Mouse (Mus musculus) liver, embryonic 14.5 days (tissue): ENCODE results near the gene Selplg. TPM values are rescaled to one million over a fixed set of nuclear protein-coding genes. Genes with fewer than 3 reads are reported as not detected.

Experiments
- ATAC-seq: fragments of 200-750 bp; cut with Nextera tagmentation; 2 replicates; pipeline ENCODE4 v1.8.0; 2017; ENCODE audit warnings: moderate number of reproducible peaks, mild to moderate bottlenecking, moderate library complexity; ENCODE audit not compliant: insufficient read depth
- DNase-seq, 3 experiments: peaks; one replicate each; pipeline ENCODE4 v3.0.0-alpha.2; 2012 to 2013; ENCODE audit warnings: low read depth in 3 of 3, low spot score in 3 of 3
- H3K27ac ChIP-seq: fragments of 300-500 bp; sonication (generic); 2 replicates; pipeline ENCODE4 v1.5.1; 2014; ENCODE audit warnings: moderate library complexity, mild to moderate bottlenecking, control low read depth, inconsistent platforms
- H3K27me3 ChIP-seq: fragments of 300-500 bp; sonication (generic); 2 replicates; pipeline ENCODE4 v1.6.1; 2014; ENCODE audit warnings: mild to moderate bottlenecking, low read length, moderate library complexity; ENCODE audit not compliant: control insufficient read depth, insufficient read depth
- H3K36me3 ChIP-seq: fragments of 300-500 bp; sonication (generic); replicated peaks from 2 replicates; pipeline ENCODE4 v1.6.1; 2014; ENCODE audit warnings: low read depth; ENCODE audit not compliant: control insufficient read depth, insufficient read depth
- H3K4me1 ChIP-seq, 2 experiments: fragments of 200-500 bp in 1 of 2; fragments of 300-500 bp in 1 of 2; sonication (generic) in 1 of 2; replicated peaks; 2 replicates each; pipeline ENCODE4 v1.6.1; 2012 to 2014; ENCODE audit warnings: antibody characterized with exemption in 1 of 2, inconsistent platforms in 1 of 2, low read length in 1 of 2; ENCODE audit not compliant: control insufficient read depth in 2 of 2, insufficient read depth in 2 of 2
- H3K4me2 ChIP-seq: fragments of 300-500 bp; sonication (generic); 2 replicates; pipeline ENCODE4 v1.6.1; 2014; ENCODE audit warnings: low read depth, mild to moderate bottlenecking, control low read depth, moderate library complexity
- H3K4me3 ChIP-seq, 2 experiments: fragments of 200-500 bp in 1 of 2; fragments of 300-500 bp in 1 of 2; sonication (generic) in 1 of 2; 2 replicates each; pipeline ENCODE4 v1.5.1; 2012 to 2014; ENCODE audit warnings: low read depth in 2 of 2, low read length in 2 of 2, mild to moderate bottlenecking in 2 of 2, control low read depth in 1 of 2, inconsistent platforms in 1 of 2, moderate library complexity in 1 of 2; ENCODE audit not compliant: insufficient read depth in 1 of 2
- H3K9ac ChIP-seq: fragments of 300-500 bp; sonication (generic); replicated peaks from 2 replicates; pipeline ENCODE4 v1.6.1; 2014; ENCODE audit warnings: mild to moderate bottlenecking, control low read depth, moderate library complexity
- H3K9me3 ChIP-seq: fragments of 300-500 bp; sonication (generic); 2 replicates; pipeline ENCODE4 v1.6.1; 2016; ENCODE audit warnings: low read length, mixed read lengths; ENCODE audit not compliant: control insufficient read depth
- CTCF ChIP-seq: IDR thresholded peaks from 2 replicates; pipeline ENCODE4 v1.5.1; 2016; ENCODE audit warnings: antibody characterized with exemption, low read depth, control low read depth
- EP300 ChIP-seq: IDR thresholded peaks from 2 replicates; pipeline ENCODE4 v1.6.1; 2016; ENCODE audit warnings: antibody characterized with exemption, low read depth
- WGBS: fragments of 180-500 bp; shearing (Covaris S2); extraction: QIAGEN DNeasy Blood & Tissue Kit; methylation state at CpG from one replicate; pipeline ENCODE4 v1.1.7; 2014; ENCODE audit not compliant: insufficient replicate concordance; 5-methylcytosine and 5-hydroxymethylcytosine counted together
- polyA plus RNA-seq, 2 experiments: library from polyadenylated mRNA; depleted of rRNA in 1 of 2; stranded (reverse) in 1 of 2; unstranded in 1 of 2; fragments of >200 nt; fragmentation: Nextera tagmentation in 1 of 2; extraction: Ambion mirVana in 1 of 2; gene quantifications; 2 replicates each; pipeline versions ENCODE4 v1.2.1 to v1.2.3; 2012 to 2014

Selplg gene
- polyA plus RNA-seq, 2 experiments, result 8.8 to 12.5 TPM

- Histone ChIP-seq H3K4me2 (no peak overlapping the region), H3K27ac (no peak overlapping the region), H3K4me3 (no peak overlapping the region), H3K27me3 (no peaks in the 10 kb centered on the region), H3K36me3 (no peaks in the 10 kb centered on the region), H3K9ac (no peak overlapping the region), H3K9me3 (no peaks in the 10 kb centered on the region), H3K4me1 (peaks cover 0 to 2% of the 10 kb centered on the region in 2 experiments; a peak in 1 of 4 replicates)
- WGBS, result 42% methylated on average over 10 of the region's 10 CpGs
- no peak for DNase-seq
- TF ChIP-seq CTCF (no peak), EP300 (no peak)
- no peak for ATAC-seq
Measured at GRCm38 (mm10) chr5:113836961-113837360, 4.5 kb upstream of the Selplg start.

GRCm38 (mm10) chr5:113833316-113833947 lies 988 bp upstream of the Selplg start:
- no peaks in the 10 kb centered on the region for H3K36me3 ChIP-seq
- H3K9ac ChIP-seq, result no peak overlapping the region
- no peak overlapping the region for H3K4me3 ChIP-seq
- ATAC-seq (no peak), DNase-seq (no peak)
- peaks cover 3 to 12% of the 10 kb centered on the region in 2 experiments; a peak in 3 of 4 replicates for H3K4me1 ChIP-seq
- no peaks in the 10 kb centered on the region for H3K27me3 ChIP-seq
- H3K9me3 ChIP-seq, result no peaks in the 10 kb centered on the region
- no peak for TF ChIP-seq EP300
- TF ChIP-seq CTCF, result no peak
- H3K27ac ChIP-seq, result no peak overlapping the region
- H3K4me2 ChIP-seq, result no peak overlapping the region
- 40% methylated on average over 16 of the region's 16 CpGs for WGBS

GRCm38 (mm10) chr5:113831741-113832140 lies 703 bp downstream of the Selplg start:
- WGBS, result 64% methylated on average over 3 of the region's 3 CpGs
- Histone ChIP-seq H3K27ac (no peak overlapping the region), H3K27me3 (no peaks in the 10 kb centered on the region), H3K4me1 (peaks cover 3 to 16% of the 10 kb centered on the region in 2 experiments; a peak in 3 of 4 replicates), H3K9me3 (no peaks in the 10 kb centered on the region), H3K36me3 (no peaks in the 10 kb centered on the region), H3K4me2 (no peak overlapping the region), H3K4me3 (no peak overlapping the region), H3K9ac (no peak overlapping the region)
- DNase-seq (no peak), ATAC-seq (no peak)
- TF ChIP-seq EP300 (no peak), CTCF (no peak)

GRCm38 (mm10) chr5:113830796-113831195 lies 1.6 kb downstream of the Selplg start:
- no peak for TF ChIP-seq EP300
- Histone ChIP-seq H3K27me3 (no peaks in the 10 kb centered on the region), H3K36me3 (no peaks in the 10 kb centered on the region), H3K9me3 (no peaks in the 10 kb centered on the region), H3K9ac (no peak overlapping the region), H3K4me3 (no peak overlapping the region), H3K4me2 (peak overlapping the region; percentile 51), H3K27ac (no peak overlapping the region), H3K4me1 (peaks cover 3 to 16% of the 10 kb centered on the region in 2 experiments; a peak in 3 of 4 replicates)
- no peak for DNase-seq
- 50% methylated on average over 5 of the region's 5 CpGs for WGBS
- no peak for ATAC-seq

- peak overlapping the region; percentile 19 to 38 for H3K4me3 ChIP-seq
- WGBS, result 7% methylated on average over 10 of the region's 10 CpGs
- H3K4me1 ChIP-seq, result peaks cover 3 to 19% of the 10 kb centered on the region in 2 experiments; a peak in 3 of 4 replicates
- no peaks in the 10 kb centered on the region for H3K27me3 ChIP-seq
- DNase-seq (peak in 2 of 3 experiments; percentile 33 to 49), ATAC-seq (peak; percentile 72)
- peak overlapping the region; percentile 51 for H3K9ac ChIP-seq
- TF ChIP-seq CTCF (no peak), EP300 (no peak)
- peak overlapping the region; percentile 51 for H3K4me2 ChIP-seq
- H3K9me3 ChIP-seq, result no peaks in the 10 kb centered on the region
- peak overlapping the region; percentile 13; the same call in 1 of the 2 replicates for H3K27ac ChIP-seq
- H3K36me3 ChIP-seq, result no peaks in the 10 kb centered on the region
Measured at GRCm38 (mm10) chr5:113830292-113830643, 2.2 kb downstream of the Selplg start.
